In genomic region chr17:29490713-29491581, GRCm38 (mm10) we compare ENCODE assay signal across 8 mouse cellular contexts. TPM values are rescaled to one million over a fixed set of nuclear protein-coding genes. Genes with fewer than 3 reads are reported as not detected.
A peak's percentile ranks its signal among the peaks of the same experiment; 100 is the strongest.
DNase-seq lines count a peak whose midpoint lies in the region; ATAC-seq and TF ChIP-seq lines count a peak whose summit lies in the region.

Gene Pim1, plus strand, starts transcription at chr17:29490753.

- DNase-seq in layer of hippocampus, adult 2 months (ENCODE audit: low spot score in 2 of 2): peak in 1 of 2 experiments; percentile 38
- no peak for DNase-seq in layer of hippocampus, adult 8-10 months (ENCODE audit: low spot score in 2 of 2)
- no peak for DNase-seq in adrenal gland, adult 2 months
- peak; percentile 65 for DNase-seq in forebrain, embryonic 14.5 days (ENCODE audit: low spot score)
- DNase-seq in hindbrain, embryonic 11.5 days (ENCODE audit: low spot score): no peak
- no peak for DNase-seq in liver, embryonic 14.5 days (ENCODE audit: low read depth in 3 of 3, low spot score in 3 of 3)
- DNase-seq in layer of hippocampus, adult 11-12 months (ENCODE audit: low spot score): no peak

- peak within 1 kb of the TSS; percentile 67 for H3K4me2 ChIP-seq in forebrain, embryonic 14.5 days (ENCODE audit: low read length)
- H3K4me2 ChIP-seq in hindbrain, embryonic 11.5 days (replicated peaks; ENCODE audit: low read depth, low read length): peak within 1 kb of the TSS; percentile 90
- peak within 1 kb of the TSS; percentile 89 for H3K4me2 ChIP-seq in liver, embryonic 14.5 days (ENCODE audit: low read depth)
- peak within 1 kb of the TSS; percentile 91 for H3K4me2 ChIP-seq in neural tube, embryonic 12.5 days (replicated peaks)

- H3K36me3 ChIP-seq in forebrain, embryonic 14.5 days (ENCODE audit: control insufficient read depth, insufficient read depth, low read length): peaks cover 14% of the 10 kb centered on the region
- H3K36me3 ChIP-seq in hindbrain, embryonic 11.5 days (ENCODE audit: control insufficient read depth, insufficient read depth, low read length): peaks cover 5% of the 10 kb centered on the region; the same call in 1 of the 2 replicates
- H3K36me3 ChIP-seq in liver, embryonic 14.5 days (replicated peaks; ENCODE audit: control insufficient read depth, insufficient read depth, low read depth): peaks cover 45% of the 10 kb centered on the region
- H3K36me3 ChIP-seq in neural tube, embryonic 12.5 days: peaks cover 16% of the 10 kb centered on the region

- no peak for TF ChIP-seq EP300 in liver, embryonic 14.5 days (IDR thresholded peaks at IDR 0.05; ENCODE audit: low read depth)

- peak within 1 kb of the TSS; percentile 89 for H3K9ac ChIP-seq in forebrain, embryonic 14.5 days (ENCODE audit: low read length)
- H3K9ac ChIP-seq in hindbrain, embryonic 11.5 days (ENCODE audit: low read depth, low read length): peak within 1 kb of the TSS; percentile 96
- peak within 1 kb of the TSS; percentile 100 for H3K9ac ChIP-seq in liver, embryonic 14.5 days (replicated peaks)
- H3K9ac ChIP-seq in neural tube, embryonic 12.5 days: peak within 1 kb of the TSS; percentile 91

- peak within 1 kb of the TSS; percentile 84 for H3K27ac ChIP-seq in layer of hippocampus, adult 2 months
- H3K27ac ChIP-seq in forebrain, embryonic 14.5 days (ENCODE audit: low read depth, low read length): peak within 1 kb of the TSS; percentile 95
- H3K27ac ChIP-seq in hindbrain, embryonic 11.5 days (ENCODE audit: low read depth, low read length): peak within 1 kb of the TSS; percentile 94
- H3K27ac ChIP-seq in liver, embryonic 14.5 days: peak within 1 kb of the TSS; percentile 88
- H3K27ac ChIP-seq in neural tube, embryonic 12.5 days: peak within 1 kb of the TSS; percentile 89

- H3K4me3 ChIP-seq in layer of hippocampus, adult 2 months: peak within 1 kb of the TSS; percentile 78
- peak within 1 kb of the TSS; percentile 87 for H3K4me3 ChIP-seq in forebrain, embryonic 14.5 days (ENCODE audit: low read depth, low read length)
- H3K4me3 ChIP-seq in hindbrain, embryonic 11.5 days (ENCODE audit: low read depth, low read length): peak within 1 kb of the TSS; percentile 94
- peak within 1 kb of the TSS; percentile 89 to 90 for H3K4me3 ChIP-seq in liver, embryonic 14.5 days (ENCODE audit: insufficient read depth in 1 of 2, low read depth in 2 of 2, low read length in 2 of 2)
- H3K4me3 ChIP-seq in neural tube, embryonic 12.5 days: peak within 1 kb of the TSS; percentile 92

- 1% methylated on average over 78 of the region's 99 CpGs for WGBS in forebrain, embryonic 14.5 days
- under 1% methylated on average over 63 of the region's 99 CpGs for WGBS in hindbrain, embryonic 11.5 days
- under 1% methylated on average over 84 of the region's 99 CpGs for WGBS in liver, embryonic 14.5 days (ENCODE audit: insufficient replicate concordance)
- under 1% methylated on average over 94 of the region's 99 CpGs for WGBS in neural tube, embryonic 12.5 days

- peaks cover 11% of the 10 kb centered on the region for H3K4me1 ChIP-seq in forebrain, embryonic 14.5 days (ENCODE audit: control insufficient read depth, insufficient read depth, low read length)
- 0 out of 2 replicates have a peak, but pooled peaks cover 2% of the 10 kb centered on the region for H3K4me1 ChIP-seq in hindbrain, embryonic 11.5 days (replicated peaks; ENCODE audit: control insufficient read depth, insufficient read depth, low read length)
- H3K4me1 ChIP-seq in liver, embryonic 14.5 days (replicated peaks; ENCODE audit: control insufficient read depth in 2 of 2, insufficient read depth in 2 of 2, low read length in 1 of 2): peaks cover 23 to 37% of the 10 kb centered on the region in 2 experiments
- peaks cover 22% of the 10 kb centered on the region for H3K4me1 ChIP-seq in neural tube, embryonic 12.5 days

- no peaks in the 10 kb centered on the region for H3K27me3 ChIP-seq in forebrain, embryonic 14.5 days (replicated peaks; ENCODE audit: control insufficient read depth, insufficient read depth, low read length)
- H3K27me3 ChIP-seq in hindbrain, embryonic 11.5 days (ENCODE audit: control insufficient read depth, insufficient read depth, low read length): no peaks in the 10 kb centered on the region
- no peaks in the 10 kb centered on the region for H3K27me3 ChIP-seq in liver, embryonic 14.5 days (ENCODE audit: control insufficient read depth, insufficient read depth, low read length)
- no peaks in the 10 kb centered on the region for H3K27me3 ChIP-seq in neural tube, embryonic 12.5 days (replicated peaks)

- ATAC-seq in forebrain, embryonic 14.5 days: peak; percentile 79
- peak; percentile 53 for ATAC-seq in hindbrain, embryonic 11.5 days (ENCODE audit: low FRiP score)
- peak; percentile 40 for ATAC-seq in liver, embryonic 14.5 days (ENCODE audit: insufficient read depth)
- ATAC-seq in neural tube, embryonic 12.5 days (ENCODE audit: low FRiP score, low read depth): peak; percentile 77

- H3K9me3 ChIP-seq in forebrain, embryonic 14.5 days (replicated peaks; ENCODE audit: control insufficient read depth, low read length): no peaks in the 10 kb centered on the region
- no peaks in the 10 kb centered on the region for H3K9me3 ChIP-seq in hindbrain, embryonic 11.5 days (ENCODE audit: control insufficient read depth, low read length)
- H3K9me3 ChIP-seq in liver, embryonic 14.5 days (ENCODE audit: control insufficient read depth, low read length): no peaks in the 10 kb centered on the region
- H3K9me3 ChIP-seq in neural tube, embryonic 12.5 days: no peaks in the 10 kb centered on the region

- TF ChIP-seq CTCF in layer of hippocampus, adult 2 months (conservative IDR thresholded peaks at IDR 0.05): peak; percentile 38
- TF ChIP-seq CTCF in liver, embryonic 14.5 days (IDR thresholded peaks at IDR 0.05; ENCODE audit: low read depth): peak; percentile 41

RNA-seq across cellular contexts. Expression of gene Pim1, which starts in this region (rescaled TPM):
- total RNA-seq in layer of hippocampus, adult 2 months (2021): 1 to 10 TPM; 4.2 to 5.6 TPM
- 1 to 10 TPM; 2.6 to 3.8 (median 3.4) TPM for total RNA-seq in layer of hippocampus, adult 8-10 months (2022)
- 100 to 1,000 TPM; 120 to 124 TPM for total RNA-seq in adrenal gland, adult 2 months (2021)
- 150 and 153 TPM in 2 replicates for polyA plus RNA-seq in adrenal gland, adult 2 months (2012; rRNA removed)
- 11.4 and 15.7 TPM in 2 replicates for polyA plus RNA-seq in forebrain, embryonic 14.5 days (2014; fragmentation: Nextera tagmentation; extraction: Ambion mirVana)
- polyA plus RNA-seq in hindbrain, embryonic 11.5 days (2014; fragmentation: Nextera tagmentation; extraction: Ambion mirVana): 16.8 and 18.1 TPM in 2 replicates
- 61.4 and 64.5 TPM in 2 replicates for polyA plus RNA-seq in liver, embryonic 14.5 days (2012; rRNA removed)
- polyA plus RNA-seq in liver, embryonic 14.5 days (2014; fragmentation: Nextera tagmentation; extraction: Ambion mirVana): 60.4 and 69.9 TPM in 2 replicates
- polyA plus RNA-seq in neural tube, embryonic 12.5 days (2016; fragmentation: Nextera tagmentation; extraction: Ambion mirVana): 20.3 and 21.2 TPM in 2 replicates

Comparison
In these comparisons a context has a peak if more than half of its experiments do, and no peak if none do; other contexts are left out.
1. RNA of gene Pim1 (total RNA-seq): 120 to 124 TPM in adrenal gland, adult 2 months; 4.2 to 5.6 TPM in layer of hippocampus, adult 2 months and 2.6 to 3.8 TPM in layer of hippocampus, adult 8-10 months; every median in the first group is over 10 times any median in the second.
2. Peak in every context shown above with its lines, with median percentiles within 50 percentile points of each other: H3K27ac ChIP-seq, H3K4me3 ChIP-seq, ATAC-seq, H3K4me2 ChIP-seq and H3K9ac ChIP-seq.